Mouse (Mus musculus) E14TG2a.4 (cell line): ENCODE data around the gene Treml2.

Experiments used
- H3K27me3 ChIP-seq: 2 replicates; pipeline ENCODE4 v1.6.1; 2014; ENCODE audit warnings: low read length, control low read depth; ENCODE audit not compliant: insufficient read depth
- H3K36me3 ChIP-seq: 2 replicates; pipeline ENCODE4 v1.6.1; 2014; ENCODE audit warnings: low read length, control low read depth; ENCODE audit not compliant: insufficient read depth
- H3K4me1 ChIP-seq: replicated peaks from 2 replicates; pipeline ENCODE4 v1.6.1; 2014; ENCODE audit warnings: low read depth, low read length, control low read depth
- H3K4me3 ChIP-seq: replicated peaks from 2 replicates; pipeline ENCODE4 v1.5.1; 2014; ENCODE audit warnings: mild to moderate bottlenecking, low read length
- H3K9me3 ChIP-seq: 2 replicates; pipeline ENCODE4 v1.6.1; 2014; ENCODE audit warnings: low read length, control low read depth
- CTCF ChIP-seq: conservative IDR thresholded peaks from 2 replicates; pipeline ENCODE4 v1.5.1; 2014; ENCODE audit warnings: low read length
- NANOG ChIP-seq: IDR thresholded peaks from 2 replicates; pipeline ENCODE4 v1.6.1; 2014; ENCODE audit warnings: borderline replicate concordance, low read length, mixed read lengths
- POU5F1 ChIP-seq: IDR thresholded peaks from 2 replicates; pipeline ENCODE4 v1.6.1; 2014; ENCODE audit warnings: low read length, borderline replicate concordance

Treml2 gene

DNA sequence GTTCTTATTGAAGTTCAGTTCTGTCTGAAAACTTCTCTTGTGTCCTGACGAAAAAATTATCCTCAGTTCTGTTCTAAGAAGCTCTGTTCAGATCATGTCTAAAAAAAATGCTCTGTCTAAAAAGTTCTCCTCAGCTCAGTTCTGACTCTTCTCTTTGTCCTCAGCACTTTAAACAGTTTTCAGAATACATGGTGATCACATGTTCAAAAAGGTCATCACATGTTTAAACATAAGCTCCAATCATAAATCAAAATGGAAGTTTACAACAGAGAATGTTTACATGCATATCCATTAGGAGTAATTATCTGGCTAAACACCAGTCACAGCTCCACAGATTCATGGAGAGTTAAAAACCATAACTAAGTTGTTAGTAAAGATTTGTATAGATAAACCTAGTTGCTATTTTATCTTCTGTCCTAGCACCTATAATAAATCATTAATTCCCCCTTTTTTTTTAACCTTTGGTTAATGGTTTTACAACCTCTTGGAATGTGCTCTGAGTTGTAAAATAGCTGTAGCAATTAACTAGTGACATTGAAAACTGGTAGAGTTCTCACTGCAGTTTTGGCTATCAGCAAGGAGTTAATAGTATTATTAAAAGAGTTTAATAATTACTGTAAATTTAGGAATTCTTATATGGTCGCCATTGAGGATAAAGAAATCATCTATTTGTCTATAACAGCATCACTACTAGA is 32.5 kb upstream of the Treml2 start:
- Histone ChIP-seq H3K4me3 (no peak overlapping the region), H3K27me3 (no peaks in the 10 kb centered on the region), H3K4me1 (no peaks in the 10 kb centered on the region), H3K36me3 (no peaks in the 10 kb centered on the region), H3K9me3 (no peaks in the 10 kb centered on the region)
- TF ChIP-seq NANOG: no peak
- no peak for TF ChIP-seq CTCF
- TF ChIP-seq POU5F1: no peak

DNA sequence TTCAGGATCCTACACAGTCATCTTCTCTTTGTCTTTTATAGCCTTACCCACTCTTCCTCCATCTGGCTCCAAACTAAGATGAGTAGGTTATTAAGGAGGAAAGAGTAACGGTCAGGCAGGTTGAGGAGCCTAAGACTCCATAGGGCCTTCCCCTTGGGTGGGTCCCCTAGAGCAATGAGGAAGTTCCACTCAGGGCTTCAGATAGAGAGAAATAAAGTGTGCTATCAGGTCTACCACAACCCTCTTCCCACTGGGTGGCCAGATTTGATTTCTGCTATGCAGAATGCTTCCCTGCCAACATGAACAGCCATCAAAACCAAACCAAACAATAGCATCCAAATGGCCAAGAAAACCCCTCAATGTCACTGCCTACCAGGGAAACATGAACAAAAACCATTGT is 31.7 kb upstream of the Treml2 start:
- TF ChIP-seq NANOG (no peak), CTCF (no peak), POU5F1 (no peak)
- H3K27me3 ChIP-seq: no peaks in the 10 kb centered on the region
- no peaks in the 10 kb centered on the region for H3K9me3 ChIP-seq
- H3K4me1 ChIP-seq: peaks cover 3% of the 10 kb centered on the region
- no peaks in the 10 kb centered on the region for H3K36me3 ChIP-seq
- no peak overlapping the region for H3K4me3 ChIP-seq

DNA sequence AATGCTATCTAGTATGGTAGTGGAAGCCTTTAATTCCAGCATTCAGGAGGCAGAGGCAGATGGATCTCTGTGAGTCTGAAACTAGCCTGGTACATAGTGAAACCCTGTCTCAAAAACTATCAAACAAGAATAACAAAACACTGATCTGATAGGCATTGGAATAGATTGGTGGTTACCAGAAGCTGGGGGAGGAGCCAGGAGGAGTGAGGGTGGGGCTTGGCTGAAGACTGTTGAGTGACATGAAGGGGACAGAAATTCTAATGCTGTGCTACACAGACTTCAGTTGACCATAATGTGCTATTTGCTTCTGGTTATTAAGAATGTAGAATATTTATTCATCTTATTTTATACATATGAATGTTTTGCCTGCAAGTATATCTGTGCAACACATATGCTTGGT is 31.0 kb upstream of the Treml2 start:
- TF ChIP-seq NANOG: no peak
- TF ChIP-seq CTCF: no peak
- TF ChIP-seq POU5F1: no peak
- no peaks in the 10 kb centered on the region for H3K27me3 ChIP-seq
- H3K36me3 ChIP-seq: no peaks in the 10 kb centered on the region
- H3K4me3 ChIP-seq: no peak overlapping the region
- H3K9me3 ChIP-seq: no peaks in the 10 kb centered on the region
- peaks cover 4% of the 10 kb centered on the region for H3K4me1 ChIP-seq

DNA sequence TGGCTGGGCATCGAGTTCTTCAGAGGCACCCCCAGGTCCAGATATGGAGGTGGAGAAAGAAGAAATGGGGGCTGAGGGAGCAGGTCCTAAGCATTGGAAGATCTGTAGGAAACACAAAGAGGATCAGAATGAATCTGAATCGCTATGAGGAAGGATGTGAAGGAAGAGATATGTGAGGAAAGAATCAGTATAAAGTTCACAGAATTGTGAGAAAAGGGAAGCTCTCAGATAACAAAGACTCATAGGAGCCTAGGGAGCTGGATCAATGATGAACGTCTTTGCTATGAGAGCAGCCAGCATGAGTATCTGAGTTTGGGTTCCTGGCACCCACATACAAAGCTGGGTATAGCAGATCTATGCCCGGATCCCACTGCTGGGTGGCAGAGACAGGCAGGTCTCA is 29.5 kb upstream of the Treml2 start:
- TF ChIP-seq POU5F1 (no peak), CTCF (no peak)
- Histone ChIP-seq H3K27me3 (no peaks in the 10 kb centered on the region), H3K4me3 (no peak overlapping the region)

DNA sequence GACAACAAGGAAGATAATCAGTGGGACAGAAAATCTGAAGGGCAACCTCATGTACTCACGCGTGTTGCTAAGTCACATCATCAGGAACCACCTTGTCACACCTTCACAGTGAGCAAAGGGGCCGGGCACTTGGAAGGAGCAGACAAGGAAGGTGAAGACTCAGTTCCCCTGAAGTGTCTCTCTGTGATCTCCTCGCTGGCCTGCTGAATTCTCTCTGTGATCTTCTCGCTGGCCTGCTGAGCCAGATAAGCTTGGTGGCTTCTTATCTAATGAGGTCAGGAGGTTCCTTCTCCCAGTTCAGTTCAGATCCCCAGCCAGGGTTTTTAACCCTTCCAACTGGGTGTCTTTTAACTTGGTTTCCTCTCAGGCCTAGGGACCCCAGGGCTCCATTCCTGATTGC is 27.1 kb upstream of the Treml2 start:
- H3K27me3 ChIP-seq: no peaks in the 10 kb centered on the region
- H3K36me3 ChIP-seq: no peaks in the 10 kb centered on the region
- H3K4me1 ChIP-seq: peaks cover 16% of the 10 kb centered on the region
- H3K4me3 ChIP-seq: no peak overlapping the region
- TF ChIP-seq NANOG (no peak), POU5F1 (no peak), CTCF (no peak)
- no peaks in the 10 kb centered on the region for H3K9me3 ChIP-seq

More for the DNA sequence above, 29.5 kb upstream of the Treml2 start:
- H3K4me1 ChIP-seq: peaks cover 8% of the 10 kb centered on the region
- H3K9me3 ChIP-seq: no peaks in the 10 kb centered on the region
- no peaks in the 10 kb centered on the region for H3K36me3 ChIP-seq

DNA sequence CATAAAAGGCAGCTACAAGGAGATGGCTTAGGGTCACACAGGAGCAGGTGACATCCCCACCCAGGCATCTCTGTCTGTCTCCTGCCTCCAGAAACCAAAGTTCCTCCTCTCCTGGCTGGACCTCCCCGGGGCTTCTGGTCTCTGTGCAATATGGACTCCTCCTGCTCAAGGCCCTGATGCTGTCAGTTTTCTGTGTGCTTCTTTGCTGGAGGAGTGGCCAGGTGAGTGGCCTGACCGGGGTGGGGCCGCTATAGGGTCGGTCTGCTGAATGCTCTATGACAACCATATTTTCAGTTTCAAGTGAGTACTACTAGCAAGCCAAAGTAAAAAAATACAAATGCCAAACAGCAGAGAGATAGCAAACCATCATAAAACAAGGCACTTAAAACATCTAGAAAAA is 26.7 kb upstream of the Treml2 start:
- peaks cover 16% of the 10 kb centered on the region for H3K4me1 ChIP-seq
- no peak for TF ChIP-seq CTCF
- no peak for TF ChIP-seq NANOG
- TF ChIP-seq POU5F1: no peak
- no peak overlapping the region for H3K4me3 ChIP-seq
- no peaks in the 10 kb centered on the region for H3K36me3 ChIP-seq
- H3K27me3 ChIP-seq: no peaks in the 10 kb centered on the region
- no peaks in the 10 kb centered on the region for H3K9me3 ChIP-seq

DNA sequence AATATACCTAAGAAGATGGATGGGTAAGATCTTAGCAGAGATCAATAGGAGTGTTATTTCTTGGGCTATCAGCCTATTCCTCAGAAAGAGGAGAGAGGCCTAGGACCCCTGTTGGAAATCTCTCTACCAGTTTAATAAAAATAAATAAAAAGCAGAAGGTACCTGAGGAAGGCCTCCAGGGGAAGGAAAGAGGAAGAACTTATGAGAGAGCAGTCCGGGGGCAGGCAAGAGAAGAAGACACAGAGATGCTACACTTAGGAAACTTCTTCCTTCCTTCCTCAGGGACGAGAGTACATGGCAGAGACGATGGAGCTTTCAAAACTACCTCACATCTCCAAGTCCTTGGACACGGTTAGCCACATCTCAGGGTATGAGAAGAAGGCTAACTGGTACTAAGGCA is 25.2 kb upstream of the Treml2 start:
- Histone ChIP-seq H3K36me3 (no peaks in the 10 kb centered on the region), H3K4me1 (peaks cover 16% of the 10 kb centered on the region), H3K9me3 (no peaks in the 10 kb centered on the region), H3K4me3 (no peak overlapping the region), H3K27me3 (no peaks in the 10 kb centered on the region)
- TF ChIP-seq CTCF (no peak), NANOG (no peak), POU5F1 (no peak)

DNA sequence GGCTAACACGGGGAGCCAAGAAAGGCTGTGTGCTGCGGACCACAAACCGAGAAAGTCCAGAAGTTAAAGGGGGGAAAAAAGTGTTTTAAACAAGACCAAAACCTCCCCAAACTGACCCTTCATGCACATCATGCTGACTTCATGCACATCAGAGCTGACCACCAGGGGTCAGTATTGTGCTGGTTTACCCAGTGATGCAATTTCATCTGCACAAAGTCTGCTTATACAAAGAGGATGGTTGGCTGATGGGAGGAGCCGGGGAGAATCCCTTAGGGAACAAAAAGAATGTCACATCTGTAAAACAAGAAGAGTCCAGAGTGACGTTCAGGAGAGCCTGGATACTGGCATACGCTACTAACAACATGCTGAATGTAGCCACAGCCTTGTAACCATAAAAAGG is 24.4 kb upstream of the Treml2 start:
- peaks cover 16% of the 10 kb centered on the region for H3K4me1 ChIP-seq
- 0 out of 2 replicates have a peak, but pooled peaks cover under 1% of the 10 kb centered on the region for H3K27me3 ChIP-seq
- no peaks in the 10 kb centered on the region for H3K9me3 ChIP-seq
- H3K4me3 ChIP-seq: no peak overlapping the region
- H3K36me3 ChIP-seq: no peaks in the 10 kb centered on the region
- peak; percentile 86 for TF ChIP-seq CTCF
- TF ChIP-seq NANOG: no peak
- no peak for TF ChIP-seq POU5F1

DNA sequence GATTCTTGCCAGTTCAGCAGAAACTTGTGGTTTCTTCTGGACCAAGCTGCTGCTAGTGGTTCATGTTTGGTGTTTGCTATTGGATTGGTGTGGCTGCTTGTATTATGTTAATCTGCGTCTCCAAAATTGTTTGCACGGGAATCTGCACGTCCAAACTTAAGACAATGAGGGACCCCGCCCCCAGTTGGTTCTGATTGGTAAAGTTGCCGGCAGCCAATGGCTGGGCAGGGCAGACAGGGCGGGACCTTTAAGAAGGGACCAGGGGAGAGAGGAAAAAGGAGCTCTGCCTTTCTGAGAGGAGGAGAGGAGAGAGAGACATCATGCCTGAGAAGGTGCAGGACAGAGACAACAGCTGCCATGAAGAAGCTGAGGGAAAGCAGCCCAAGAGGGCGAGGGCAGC is 23.6 kb upstream of the Treml2 start:
- no peak overlapping the region for H3K4me3 ChIP-seq
- no peaks in the 10 kb centered on the region for H3K9me3 ChIP-seq
- peaks cover 6% of the 10 kb centered on the region; the same call in 1 of the 2 replicates for H3K27me3 ChIP-seq
- no peaks in the 10 kb centered on the region for H3K36me3 ChIP-seq
- H3K4me1 ChIP-seq: peaks cover 18% of the 10 kb centered on the region
- no peak for TF ChIP-seq NANOG
- no peak for TF ChIP-seq CTCF
- TF ChIP-seq POU5F1: no peak
